In genomic region chr17:5208362-5208761, GRCm38 (mm10) we compare ENCODE assay signal across 13 mouse cellular contexts.
A peak's percentile ranks its signal among the peaks of the same experiment; 100 is the strongest.
DNase-seq lines count a peak whose midpoint lies in the region; ATAC-seq and TF ChIP-seq lines count a peak whose summit lies in the region.
"Had no signal": no experiment of that assay in that cellular context is flagged by ENCODE, and none has a peak within 500 bp of the region (broad histone marks: within the 10 kb centered on the region; RNA-seq: fewer than 3 reads in every experiment).

No protein-coding gene starts in this region.

- DNase-seq in cerebellum, adult 9-10 months, result peak; percentile 55
- DNase-seq in cerebellum, adult 11-12 months, result no peak
- no peak for DNase-seq in liver, embryonic 14.5 days (ENCODE audit: low read depth in 3 of 3, low spot score in 3 of 3)
- DNase-seq in liver (no peak), R1 (ENCODE audit: low read depth, low spot score) (peak; percentile 56)
- peak; percentile 55 for DNase-seq in naive thymus-derived CD4-positive, alpha-beta T cell, adult 2 months (ENCODE audit: low read depth)
- DNase-seq in kidney, adult 18-20 months, result no peak
- DNase-seq: kidney, postnatal 10 days; right cerebral cortex, postnatal 4 days had no signal

- H3K9me3 ChIP-seq in liver, embryonic 14.5 days (ENCODE audit: control insufficient read depth, low read length), result no peaks in the 10 kb centered on the region
- no peaks in the 10 kb centered on the region for H3K9me3 ChIP-seq in kidney, embryonic 15.5 days (replicated peaks)
- H3K9me3 ChIP-seq: embryonic facial prominence, embryonic 15.5 days; limb, embryonic 15.5 days had no signal

- H3K27me3 ChIP-seq in liver, embryonic 14.5 days (ENCODE audit: control insufficient read depth, insufficient read depth, low read length), result no peaks in the 10 kb centered on the region
- no peaks in the 10 kb centered on the region for H3K27me3 ChIP-seq in kidney, embryonic 15.5 days
- H3K27me3 ChIP-seq: embryonic facial prominence, embryonic 15.5 days; limb, embryonic 15.5 days had no signal

- H3K4me3 ChIP-seq in liver, embryonic 14.5 days (ENCODE audit: insufficient read depth in 1 of 2, low read depth in 2 of 2, low read length in 2 of 2), result no peak overlapping the region
- no peak overlapping the region for H3K4me3 ChIP-seq in kidney, embryonic 15.5 days (replicated peaks)
- H3K4me3 ChIP-seq: embryonic facial prominence, embryonic 15.5 days; limb, embryonic 15.5 days had no signal

- no peaks in the 10 kb centered on the region for H3K36me3 ChIP-seq in liver, embryonic 14.5 days (replicated peaks; ENCODE audit: control insufficient read depth, insufficient read depth, low read depth)
- no peaks in the 10 kb centered on the region for H3K36me3 ChIP-seq in kidney, embryonic 15.5 days
- H3K36me3 ChIP-seq: embryonic facial prominence, embryonic 15.5 days; limb, embryonic 15.5 days had no signal

- TF ChIP-seq EP300 in liver, embryonic 14.5 days (IDR thresholded peaks at IDR 0.05; ENCODE audit: low read depth), result no peak

- H3K9ac ChIP-seq in liver, embryonic 14.5 days (replicated peaks), result no peak overlapping the region
- no peak overlapping the region for H3K9ac ChIP-seq in kidney, embryonic 15.5 days
- H3K9ac ChIP-seq: embryonic facial prominence, embryonic 15.5 days; limb, embryonic 15.5 days had no signal

- ATAC-seq in liver, embryonic 14.5 days (ENCODE audit: insufficient read depth), result no peak
- no peak for ATAC-seq in kidney, embryonic 15.5 days (replicated peaks; ENCODE audit: low FRiP score)

- 41% methylated on average over 3 of the region's 3 CpGs for WGBS in liver, embryonic 14.5 days (ENCODE audit: insufficient replicate concordance)
- WGBS in kidney, embryonic 15.5 days, result 43% methylated on average over 3 of the region's 3 CpGs

- H3K4me2 ChIP-seq in liver, embryonic 14.5 days (ENCODE audit: low read depth), result no peak overlapping the region
- no peak overlapping the region for H3K4me2 ChIP-seq in kidney, embryonic 15.5 days
- H3K4me2 ChIP-seq: embryonic facial prominence, embryonic 15.5 days; heart, embryonic 11.5 days; limb, embryonic 15.5 days had no signal

- no peak overlapping the region for H3K27ac ChIP-seq in liver, embryonic 14.5 days
- H3K27ac ChIP-seq in kidney, embryonic 15.5 days, result no peak overlapping the region
- H3K27ac ChIP-seq: embryonic facial prominence, embryonic 15.5 days; limb, embryonic 15.5 days had no signal

- peak; percentile 67 for TF ChIP-seq CTCF in liver, embryonic 14.5 days (IDR thresholded peaks at IDR 0.05; ENCODE audit: low read depth)

- H3K4me1 ChIP-seq in liver, embryonic 14.5 days (replicated peaks; ENCODE audit: control insufficient read depth in 2 of 2, insufficient read depth in 2 of 2, low read length in 1 of 2), result peaks cover 0 to 24% of the 10 kb centered on the region in 2 experiments; a peak in 2 of 4 replicates
- peaks cover 56% of the 10 kb centered on the region for H3K4me1 ChIP-seq in kidney, embryonic 15.5 days

Comparison
In these comparisons a context has a peak if more than half of its experiments do, and no peak if none do; other contexts are left out.
1. DNase-seq: peak in cerebellum, adult 9-10 months (single experiment), R1 (single experiment) and naive thymus-derived CD4-positive, alpha-beta T cell, adult 2 months (single experiment); none in cerebellum, adult 11-12 months (single experiment), liver, embryonic 14.5 days (0 of 3), liver (single experiment) and kidney, adult 18-20 months (single experiment).